Mouse (Mus musculus): Measurements from ENCODE around the gene Cep85l.

GRCm38 (mm10) chr10:53384896-53385295 lies 5.1 kb upstream of the Cep85l start:
- TF ChIP-seq CTCF (IDR thresholded peaks at IDR 0.05; ENCODE audit: extremely low read depth, insufficient read depth, low read length) (no peak), POLR2A (IDR thresholded peaks at IDR 0.05; ENCODE audit: extremely low read depth, insufficient read depth, low read length) (no peak)

All from cortical plate, adult 2 months (tissue).